Mouse (Mus musculus) kidney, embryonic 14.5 days (tissue): Measurements from ENCODE around the gene Aldh9a1. TPM values are rescaled to one million over a fixed set of nuclear protein-coding genes. Genes with fewer than 3 reads are reported as not detected.
A peak's percentile ranks its signal among the peaks of the same experiment; 100 is the strongest.

Experiments
- ATAC-seq: fragments of 200-750 bp; cut with Nextera tagmentation; 2 replicates; pipeline ENCODE4 v1.8.0; 2017; ENCODE audit warnings: moderate number of reproducible peaks, mild to moderate bottlenecking, moderate TSS enrichment, moderate library complexity; ENCODE audit not compliant: low FRiP score, low TSS enrichment
- H3K27ac ChIP-seq: fragments of 300-500 bp; sonication (generic); 2 replicates; pipeline ENCODE4 v1.5.1; 2014; ENCODE audit warnings: low read depth, mild to moderate bottlenecking, low read length, moderate library complexity, mixed read lengths
- H3K27me3 ChIP-seq: fragments of 300-500 bp; sonication (generic); 2 replicates; pipeline ENCODE4 v1.6.1; 2014; ENCODE audit warnings: mild to moderate bottlenecking, low read length; ENCODE audit not compliant: control insufficient read depth, insufficient read depth
- H3K36me3 ChIP-seq: fragments of 300-500 bp; sonication (generic); 2 replicates; pipeline ENCODE4 v1.6.1; 2014; ENCODE audit warnings: low read length, mixed read lengths; ENCODE audit not compliant: control insufficient read depth, insufficient read depth
- H3K4me1 ChIP-seq: fragments of 300-500 bp; sonication (generic); 2 replicates; pipeline ENCODE4 v1.6.1; 2014; ENCODE audit warnings: low read length, mixed read lengths; ENCODE audit not compliant: control insufficient read depth, insufficient read depth
- H3K4me2 ChIP-seq: fragments of 300-500 bp; sonication (generic); replicated peaks from 2 replicates; pipeline ENCODE4 v1.6.1; 2014; ENCODE audit warnings: low read depth, mild to moderate bottlenecking, low read length
- H3K4me3 ChIP-seq: fragments of 300-500 bp; sonication (generic); 2 replicates; pipeline ENCODE4 v1.5.1; 2014; ENCODE audit warnings: mild to moderate bottlenecking, low read length
- H3K9ac ChIP-seq: fragments of 300-500 bp; sonication (generic); 2 replicates; pipeline ENCODE4 v1.6.1; 2014; ENCODE audit warnings: low read depth, mild to moderate bottlenecking, low read length, moderate library complexity
- H3K9me3 ChIP-seq: fragments of 300-500 bp; sonication (generic); 2 replicates; pipeline ENCODE4 v1.6.1; 2016; ENCODE audit warnings: low read length; ENCODE audit not compliant: control insufficient read depth
- WGBS: fragments of 180-500 bp; shearing (Covaris S2); extraction: QIAGEN DNeasy Blood & Tissue Kit; methylation state at CpG from one replicate; pipeline ENCODE4 v1.1.7; 2014; 5-methylcytosine and 5-hydroxymethylcytosine counted together
- polyA plus RNA-seq: library from polyadenylated mRNA; unstranded; fragments of >200 nt; fragmentation: Nextera tagmentation; extraction: Ambion mirVana; gene quantifications from 2 replicates; pipeline ENCODE4 v1.2.1, GENCODE M21; 2014

The Aldh9a1 gene
- polyA plus RNA-seq, 1 experiment from 2014 or later: 46.6 TPM

GRCm38 (mm10) chr1:167321691-167322090 lies 28.1 kb upstream of the Aldh9a1 start:
- Histone ChIP-seq H3K9ac (no peak overlapping the region), H3K27ac (no peak overlapping the region), H3K27me3 (no peaks in the 10 kb centered on the region), H3K4me2 (no peak overlapping the region), H3K9me3 (no peaks in the 10 kb centered on the region), H3K36me3 (peaks cover 67% of the 10 kb centered on the region), H3K4me1 (no peaks in the 10 kb centered on the region), H3K4me3 (no peak overlapping the region)
- WGBS: 95% methylated on average over 6 of the region's 6 CpGs
- ATAC-seq: no peak

- Histone ChIP-seq H3K36me3 (peaks cover 48% of the 10 kb centered on the region), H3K4me1 (no peaks in the 10 kb centered on the region), H3K9me3 (no peaks in the 10 kb centered on the region), H3K27me3 (no peaks in the 10 kb centered on the region), H3K27ac (no peak overlapping the region), H3K9ac (no peak overlapping the region), H3K4me2 (no peak overlapping the region), H3K4me3 (no peak overlapping the region)
- no peak for ATAC-seq
- WGBS: 91% methylated on average over 6 of the region's 6 CpGs
Measured at GRCm38 (mm10) chr1:167328776-167329175, 21.0 kb upstream of the Aldh9a1 start.

- peaks cover 40% of the 10 kb centered on the region for H3K36me3 ChIP-seq
- no peak overlapping the region for H3K4me2 ChIP-seq
- no peak overlapping the region for H3K27ac ChIP-seq
- H3K27me3 ChIP-seq: no peaks in the 10 kb centered on the region
- WGBS: 94% methylated on average over 8 of the region's 8 CpGs
- H3K9me3 ChIP-seq: no peaks in the 10 kb centered on the region
- H3K9ac ChIP-seq: no peak overlapping the region
- no peak for ATAC-seq
- H3K4me1 ChIP-seq: no peaks in the 10 kb centered on the region
- H3K4me3 ChIP-seq: no peak overlapping the region
Measured at GRCm38 (mm10) chr1:167331106-167331505, 18.7 kb upstream of the Aldh9a1 start.

- WGBS: 85% methylated on average over 3 of the region's 3 CpGs
- Histone ChIP-seq H3K27me3 (0 out of 2 replicates have a peak, but pooled peaks cover 4% of the 10 kb centered on the region), H3K4me3 (no peak overlapping the region), H3K36me3 (peaks cover 12% of the 10 kb centered on the region; the same call in 1 of the 2 replicates), H3K27ac (no peak overlapping the region), H3K9ac (no peak overlapping the region), H3K9me3 (no peaks in the 10 kb centered on the region), H3K4me1 (no peaks in the 10 kb centered on the region), H3K4me2 (no peak overlapping the region)
- ATAC-seq: no peak
Measured at GRCm38 (mm10) chr1:167336398-167336797, 13.4 kb upstream of the Aldh9a1 start.

- no peaks in the 10 kb centered on the region for H3K4me1 ChIP-seq
- H3K9me3 ChIP-seq: no peaks in the 10 kb centered on the region
- H3K9ac ChIP-seq: no peak overlapping the region
- 0 out of 2 replicates have a peak, but pooled peaks cover 4% of the 10 kb centered on the region for H3K27me3 ChIP-seq
- no peak overlapping the region for H3K27ac ChIP-seq
- peaks cover 3% of the 10 kb centered on the region; the same call in 1 of the 2 replicates for H3K36me3 ChIP-seq
- 19% methylated on average over 12 of the region's 12 CpGs for WGBS
- no peak overlapping the region for H3K4me2 ChIP-seq
- H3K4me3 ChIP-seq: no peak overlapping the region
- ATAC-seq: peak; percentile 26; the same call in 1 of the 2 replicates
Measured at GRCm38 (mm10) chr1:167337463-167338095, 12.2 kb upstream of the Aldh9a1 start.

- Histone ChIP-seq H3K9ac (no peak overlapping the region), H3K4me2 (no peak overlapping the region), H3K4me1 (no peaks in the 10 kb centered on the region), H3K4me3 (no peak overlapping the region), H3K36me3 (no peaks in the 10 kb centered on the region), H3K9me3 (no peaks in the 10 kb centered on the region), H3K27ac (no peak overlapping the region), H3K27me3 (0 out of 2 replicates have a peak, but pooled peaks cover 4% of the 10 kb centered on the region)
- ATAC-seq: no peak
- WGBS: 68% methylated on average over 8 of the region's 9 CpGs
Measured at GRCm38 (mm10) chr1:167339177-167339781, 10.5 kb upstream of the Aldh9a1 start.

GRCm38 (mm10) chr1:167340111-167340787 lies 9.5 kb upstream of the Aldh9a1 start:
- peak overlapping the region; percentile 59 for H3K9ac ChIP-seq
- H3K27ac ChIP-seq: no peak overlapping the region
- peak; percentile 73 for ATAC-seq
- 0 out of 2 replicates have a peak, but pooled peaks cover 4% of the 10 kb centered on the region for H3K27me3 ChIP-seq
- H3K9me3 ChIP-seq: no peaks in the 10 kb centered on the region
- H3K4me1 ChIP-seq: no peaks in the 10 kb centered on the region
- H3K36me3 ChIP-seq: no peaks in the 10 kb centered on the region
- WGBS: 1% methylated on average over 47 of the region's 47 CpGs
- H3K4me2 ChIP-seq: peak overlapping the region; percentile 81
- peak overlapping the region; percentile 47 for H3K4me3 ChIP-seq

GRCm38 (mm10) chr1:167340910-167341528 lies 8.8 kb upstream of the Aldh9a1 start:
- 94% methylated on average over 3 of the region's 3 CpGs for WGBS
- Histone ChIP-seq H3K4me2 (no peak overlapping the region; the same call in 1 of the 2 replicates), H3K4me1 (no peaks in the 10 kb centered on the region), H3K27ac (no peak overlapping the region), H3K4me3 (no peak overlapping the region), H3K9me3 (no peaks in the 10 kb centered on the region), H3K36me3 (no peaks in the 10 kb centered on the region), H3K27me3 (0 out of 2 replicates have a peak, but pooled peaks cover 4% of the 10 kb centered on the region), H3K9ac (no peak overlapping the region)
- ATAC-seq: no peak
